Mouse (Mus musculus) right cerebral cortex, postnatal 4 days (tissue): ENCODE measurements around the gene 1110065P20Rik.
A peak's percentile ranks its signal among the peaks of the same experiment; 100 is the strongest.

Experiments
- DNase-seq: peaks from one replicate; pipeline ENCODE4 v3.0.0-alpha.2; 2022

The 1110065P20Rik gene

DNA sequence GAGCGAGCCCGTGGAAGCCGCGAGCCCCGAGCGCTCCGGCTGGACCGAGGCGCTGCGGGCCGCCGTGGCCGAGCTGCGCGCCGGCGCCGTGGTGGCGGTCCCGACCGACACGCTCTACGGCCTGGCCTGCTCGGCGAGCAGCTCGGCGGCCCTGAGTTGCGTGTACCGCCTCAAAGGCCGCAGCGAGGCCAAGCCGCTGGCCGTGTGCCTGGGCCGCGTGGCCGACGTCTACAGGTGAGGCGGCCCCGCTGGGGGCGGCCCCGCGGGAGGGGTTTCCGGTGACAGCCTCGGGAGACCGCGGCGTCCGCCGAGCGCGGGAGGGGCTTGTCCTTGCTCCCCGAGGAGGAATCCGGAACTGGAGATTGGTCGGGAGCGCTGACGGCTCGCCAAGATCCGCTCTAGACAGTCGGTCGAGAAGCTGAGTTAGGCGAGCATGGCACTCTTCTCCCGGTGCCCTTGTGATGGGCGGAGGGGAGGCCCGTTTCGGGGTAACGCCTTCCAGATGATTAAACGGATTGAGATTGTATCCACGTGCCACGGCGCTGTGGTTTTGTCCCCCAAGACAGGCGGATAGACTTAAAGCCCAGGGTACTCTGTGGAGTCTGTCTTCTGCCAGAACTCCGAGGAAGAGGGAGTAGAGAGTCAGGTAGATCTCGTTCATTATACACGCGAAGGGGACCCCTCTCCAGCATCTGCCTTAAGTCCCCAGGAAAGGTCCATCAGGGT lies at the start of gene 1110065P20Rik:
1110065P20Rik (minus strand) TSS at position 264 of the 726 bp plus-strand sequence.
- peak; percentile 73 for DNase-seq

DNA sequence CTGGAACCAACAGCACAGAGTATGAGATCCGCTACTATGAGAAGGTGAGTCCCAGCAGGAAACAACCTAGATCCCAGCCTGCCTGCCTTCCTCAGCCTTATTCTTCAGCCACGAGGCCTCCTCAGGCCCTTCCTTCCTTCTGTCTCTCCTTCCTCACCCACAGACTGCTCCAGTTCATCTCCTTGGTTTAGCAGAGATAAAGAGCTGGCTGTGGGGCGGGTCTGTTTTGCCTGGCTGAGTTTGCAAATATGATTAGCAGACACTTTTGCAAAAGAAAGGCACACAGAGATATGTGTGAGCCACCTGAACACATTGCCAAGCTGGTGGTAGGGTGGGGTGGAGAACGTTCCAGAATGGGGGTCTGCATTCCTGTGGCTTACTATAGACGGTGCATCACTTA lies 48.9 kb upstream of the 1110065P20Rik start:
- no peak for DNase-seq

DNA sequence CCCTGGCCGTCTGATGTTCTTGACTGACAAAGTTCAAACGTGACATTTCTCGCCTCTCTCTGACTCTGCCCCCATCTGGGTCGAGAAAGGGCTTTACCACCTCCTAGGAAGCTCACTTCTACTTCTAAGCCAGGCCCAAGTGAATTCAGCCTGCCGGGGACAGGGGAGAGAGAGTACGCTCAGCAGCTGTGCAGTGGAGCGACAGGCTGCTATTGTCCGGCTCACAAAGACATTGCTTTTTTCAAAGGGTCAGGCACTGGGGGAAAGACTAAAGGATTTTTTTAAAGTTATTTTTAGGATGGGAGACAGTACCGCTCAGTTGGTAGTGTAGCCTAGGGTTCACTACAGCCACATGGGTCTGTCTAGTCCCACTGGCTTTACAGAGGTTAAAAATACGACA lies 47.4 kb upstream of the 1110065P20Rik start:
- no peak for DNase-seq

GRCm38 (mm10) chr4:124894508-124895428 lies 43.8 kb upstream of the 1110065P20Rik start:
- peak; percentile 49 for DNase-seq

DNA sequence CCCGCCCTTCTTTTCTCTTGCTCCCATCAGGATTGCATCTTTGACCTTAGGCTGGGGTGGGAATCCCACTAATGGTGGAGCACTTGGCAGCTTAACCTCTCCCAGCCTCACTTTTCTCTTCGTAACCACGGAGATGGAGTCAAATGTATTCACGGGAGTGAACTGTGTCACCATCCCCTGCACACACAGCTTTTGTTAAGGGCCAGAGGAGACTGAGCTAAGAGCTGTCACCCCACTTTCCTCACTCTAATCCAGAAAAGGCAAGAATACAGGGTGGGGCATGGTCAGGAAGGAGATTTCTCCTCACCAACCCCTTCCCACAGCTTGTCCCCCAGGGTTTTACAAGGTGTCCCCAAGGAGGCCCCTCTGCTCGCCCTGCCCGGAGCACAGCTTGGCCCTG lies 42.8 kb upstream of the 1110065P20Rik start:
- no peak for DNase-seq

- no peak for DNase-seq
Measured at GRCm38 (mm10) chr4:124890831-124891230, 39.8 kb upstream of the 1110065P20Rik start.

DNA sequence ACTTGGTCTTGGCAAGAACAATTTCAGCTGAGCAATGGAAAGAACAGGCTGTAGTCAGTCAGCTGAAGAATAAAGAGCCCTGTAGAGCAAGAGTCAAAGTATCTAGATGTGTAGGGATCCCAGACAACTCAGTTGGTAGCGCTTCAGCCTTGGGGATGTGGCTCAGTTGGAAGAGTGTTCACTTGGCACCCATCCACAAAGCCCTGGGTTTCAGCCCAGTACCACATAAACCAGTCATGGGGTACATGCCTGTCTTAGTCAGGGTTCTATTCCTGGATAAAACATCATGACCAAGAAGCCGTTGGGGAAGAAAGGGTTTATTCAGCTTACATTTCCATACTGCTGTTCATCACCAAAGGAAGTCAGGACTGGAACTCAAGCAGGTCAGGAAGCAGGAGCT lies 38.9 kb upstream of the 1110065P20Rik start:
- DNase-seq = no peak

DNA sequence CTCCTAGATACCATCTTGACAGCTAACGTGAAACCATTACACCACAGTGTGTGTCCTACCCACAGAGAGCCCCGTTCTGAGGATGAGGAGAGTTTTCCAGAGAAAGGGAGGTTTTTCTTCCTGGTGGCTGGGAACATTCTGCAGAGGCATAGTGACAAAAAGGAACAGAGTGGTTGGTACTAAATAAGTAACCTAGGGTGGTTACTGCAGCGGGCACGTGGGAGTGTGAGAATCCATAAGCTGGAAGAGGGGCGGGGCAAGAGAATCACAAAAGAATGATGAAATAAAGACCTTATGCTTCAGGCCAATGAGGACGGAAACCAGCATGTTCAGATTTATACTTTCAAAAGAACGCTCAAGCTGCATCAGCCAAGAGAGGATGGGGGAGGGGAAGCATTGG lies 37.7 kb upstream of the 1110065P20Rik start:
- DNase-seq = no peak

DNA sequence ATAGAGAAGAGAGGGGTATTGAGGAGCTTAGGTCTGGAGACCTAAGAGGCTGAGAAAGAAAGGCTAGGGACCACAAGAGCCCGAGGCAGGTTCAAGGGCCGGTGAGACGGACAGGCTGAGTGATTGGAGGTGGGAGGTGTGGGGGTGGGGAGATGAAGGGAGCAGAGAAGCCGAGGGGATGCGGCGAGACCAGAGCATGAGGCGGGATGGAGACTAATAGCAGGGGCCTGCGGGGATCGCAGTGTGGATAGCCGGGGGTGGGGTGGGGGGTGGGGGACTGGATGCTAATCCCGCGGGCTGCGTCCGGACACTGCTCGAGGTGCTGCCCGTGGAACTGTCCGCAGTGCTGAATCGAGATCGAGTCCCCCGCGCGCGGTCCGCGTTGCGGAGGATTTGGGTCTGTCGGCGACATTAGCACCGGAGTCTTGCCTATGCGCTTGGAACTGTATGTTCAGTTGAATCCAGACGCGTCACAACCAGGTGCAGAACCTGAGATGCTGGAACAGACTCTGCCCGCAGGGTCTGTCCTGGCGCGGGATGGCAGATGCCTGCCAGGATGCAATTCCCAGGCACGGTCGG lies 31.2 kb upstream of the 1110065P20Rik start:
- peak; percentile 54 for DNase-seq

DNA sequence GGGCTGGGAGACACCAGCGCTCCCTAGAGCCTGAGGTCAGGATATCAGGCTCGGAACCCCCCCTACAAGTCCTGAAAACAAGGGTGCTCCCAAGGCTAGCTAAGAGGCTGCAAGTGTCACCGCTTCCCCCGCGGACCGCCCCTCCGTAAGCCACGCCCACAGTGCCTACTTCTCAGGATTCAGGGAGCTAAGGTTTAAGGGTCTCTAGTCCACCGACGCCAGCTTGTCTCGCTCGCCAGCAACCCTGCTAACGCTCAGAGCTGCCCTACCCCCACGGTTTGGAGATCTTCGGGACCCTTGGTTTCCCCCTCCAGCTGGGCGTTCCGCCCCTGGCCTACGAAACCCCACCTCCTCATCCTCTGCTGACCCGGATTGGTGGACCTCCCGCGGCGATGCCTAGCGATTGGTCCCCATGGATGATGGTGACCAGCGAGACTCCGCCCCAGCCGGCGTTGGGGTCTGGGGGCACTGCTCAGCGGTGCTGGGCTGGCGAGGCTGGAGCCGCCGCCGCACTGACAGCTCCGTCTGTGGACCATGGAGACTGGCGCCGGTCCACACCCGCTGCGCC lies 30.4 kb upstream of the 1110065P20Rik start:
- DNase-seq = peak; percentile 87

DNA sequence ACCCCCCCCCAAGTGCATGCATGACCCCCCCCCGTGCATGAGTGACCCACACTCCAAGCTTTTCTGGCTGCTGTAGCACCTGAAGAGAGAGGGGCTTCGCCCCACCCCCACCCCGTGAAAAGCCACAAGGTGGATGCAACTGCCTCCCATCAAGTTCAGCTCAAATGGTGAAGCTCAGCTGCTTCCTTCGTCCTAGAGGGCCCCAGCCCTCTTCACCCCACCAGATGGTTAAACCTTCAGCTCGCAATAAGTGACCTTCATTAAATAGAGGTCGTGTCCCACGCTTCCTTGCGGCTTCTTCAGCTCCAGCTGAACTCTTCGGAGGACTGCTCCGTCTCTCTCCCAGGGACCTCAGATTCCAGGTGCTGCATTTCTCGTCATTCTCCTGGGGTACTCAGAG lies 29.6 kb upstream of the 1110065P20Rik start, which contains the start of gene Epha10:
Epha10 (plus strand) TSS at position 301 of the 400 bp plus-strand sequence.
- no peak for DNase-seq

DNA sequence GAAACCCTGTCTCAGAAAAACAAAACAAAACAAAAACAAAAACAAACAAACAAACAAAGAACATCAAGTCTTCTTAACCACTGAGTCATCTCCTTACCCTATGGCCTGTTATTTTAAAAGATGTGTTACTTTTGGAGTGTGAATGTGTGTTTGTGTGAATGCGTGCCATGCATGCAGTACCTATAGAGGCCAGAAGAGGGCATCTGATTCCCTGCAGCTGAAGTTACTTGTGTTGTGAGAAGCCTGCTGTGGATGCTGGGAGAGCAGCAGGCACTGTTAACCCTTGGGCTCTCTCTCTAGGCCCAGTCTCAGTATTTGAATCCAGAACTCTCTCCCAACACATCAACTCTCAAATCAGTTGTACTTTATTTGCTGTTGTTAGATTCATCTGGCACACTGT lies 21.7 kb upstream of the 1110065P20Rik start:
- DNase-seq = no peak

GRCm38 (mm10) chr4:124861283-124862188 lies 10.5 kb upstream of the 1110065P20Rik start, which contains the start of gene Maneal:
Gene Maneal (minus strand): TSS chr4:124862171.
- peak; percentile 44 for DNase-seq

- DNase-seq = peak; percentile 54
Measured at GRCm38 (mm10) chr4:124860446-124860845, 9.4 kb upstream of the 1110065P20Rik start.

DNA sequence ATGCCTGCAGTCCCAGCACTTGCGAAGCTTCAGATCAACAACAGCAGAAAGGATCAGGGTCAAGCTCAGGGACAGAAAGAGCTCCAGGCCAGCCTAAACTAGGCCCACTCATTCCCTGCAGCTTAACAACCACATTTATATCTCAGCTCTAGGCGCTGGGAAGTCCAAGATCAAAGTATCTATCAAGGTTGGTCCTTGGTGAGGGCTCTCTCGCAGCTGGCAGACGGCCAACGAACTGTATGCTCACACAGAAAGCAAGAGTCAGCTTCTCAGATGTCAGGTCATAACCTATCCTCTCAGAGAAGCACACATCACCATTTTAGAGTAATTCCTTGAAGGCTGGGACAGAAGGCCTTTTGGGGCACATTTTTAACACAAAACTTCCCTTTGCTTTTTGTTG lies 7.4 kb upstream of the 1110065P20Rik start:
- no peak for DNase-seq

- DNase-seq = no peak
Measured at GRCm38 (mm10) chr4:124856294-124856693, 5.3 kb upstream of the 1110065P20Rik start.

- peak; percentile 94 for DNase-seq
Measured at GRCm38 (mm10) chr4:124850261-124850913, 609 bp downstream of the 1110065P20Rik start, which contains the start of gene Yrdc. Gene Yrdc (plus strand): TSS chr4:124850679.

- DNase-seq = peak; percentile 73
Measured at GRCm38 (mm10) chr4:124849631-124850260, 1.2 kb downstream of the 1110065P20Rik start.

DNA sequence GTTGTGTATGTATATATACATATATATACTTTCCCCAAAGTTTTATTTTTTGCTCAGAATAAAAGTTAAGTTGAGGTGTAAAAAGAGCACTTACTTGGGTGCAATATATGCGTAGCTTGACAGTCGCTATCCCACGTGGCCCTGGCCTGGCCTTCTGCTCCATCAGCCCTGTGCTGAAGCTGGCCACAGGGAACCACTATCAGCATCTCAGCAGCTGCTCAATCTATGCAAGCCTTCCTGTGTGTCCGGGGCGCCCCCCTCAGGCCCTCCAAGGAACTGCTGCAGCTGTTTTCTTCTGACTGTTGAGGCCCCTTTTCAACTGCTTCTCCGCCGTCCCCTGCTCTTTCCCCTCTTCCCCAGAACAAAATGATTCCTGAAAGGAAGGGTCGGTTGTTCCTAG lies 3.4 kb downstream of the 1110065P20Rik start:
- DNase-seq = peak; percentile 86

- DNase-seq = peak; percentile 26
Measured at GRCm38 (mm10) chr4:124843493-124843892, 7.5 kb downstream of the 1110065P20Rik start.

DNA sequence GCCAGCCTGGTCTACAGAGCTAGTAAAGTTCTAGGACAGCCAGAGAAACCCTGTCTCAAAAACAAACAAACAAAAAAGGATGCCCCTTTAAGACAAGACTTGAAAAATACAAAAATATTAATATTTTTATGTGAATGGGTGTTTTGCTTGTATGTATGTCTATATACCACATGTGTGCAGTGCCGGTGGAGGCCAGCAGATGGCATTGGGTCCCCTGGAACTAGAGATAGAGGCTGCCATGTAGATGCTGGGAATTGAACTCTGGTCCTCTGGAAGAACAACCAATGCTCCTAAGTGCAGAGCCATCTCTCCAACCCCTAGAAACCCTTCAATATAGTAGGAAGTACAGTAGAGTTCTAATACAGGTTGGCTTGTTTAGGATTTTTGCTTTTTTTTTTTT lies 10.0 kb downstream of the 1110065P20Rik start:
- no peak for DNase-seq
